Mouse (Mus musculus) erythroblast, embryonic 14.5 days (primary cell): ENCODE measurements around the gene LTO1.

ENCODE experiments used
- GATA1 ChIP-seq: IDR thresholded peaks from 2 replicates; pipeline ENCODE4 v1.6.1; 2012; ENCODE audit warnings: low read length, inconsistent platforms, mixed read lengths
- TAL1 ChIP-seq: IDR thresholded peaks from 3 replicates; pipeline ENCODE4 v1.6.1; 2012; ENCODE audit warnings: low read length, inconsistent platforms, mixed read lengths

- TF ChIP-seq GATA1 (no peak), TAL1 (no peak)
These were observed 18.9 kb downstream of the LTO1 start for GRCm38 (mm10) chr7:144933796-144934195.
